Mouse (Mus musculus): Measurements from ENCODE around the gene Chn1.

The Chn1 gene

DNA sequence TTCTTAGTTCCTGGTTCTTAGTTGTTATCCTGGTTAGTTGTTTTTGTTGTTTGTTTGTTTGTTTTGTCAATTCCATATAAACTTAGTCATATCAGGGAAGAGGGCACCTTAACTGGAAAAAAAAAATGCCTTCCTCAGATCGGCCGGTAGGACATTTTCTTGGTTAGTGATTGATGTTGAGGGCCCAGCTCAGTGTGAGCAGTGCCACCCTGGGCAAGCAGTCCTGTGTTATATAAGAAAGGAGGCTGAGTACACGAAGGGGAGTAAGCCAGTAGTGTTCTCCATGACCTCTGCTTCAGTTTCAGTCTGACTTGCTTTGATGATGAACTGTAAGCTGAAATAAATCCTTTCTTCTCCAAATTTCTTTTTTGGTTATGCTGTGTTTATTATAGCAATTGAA is 138.8 kb downstream of the Chn1 start:
- no peak for DNase-seq (ENCODE audit: low read depth, low spot score)

GRCm38 (mm10) chr2:73631816-73632215 is 143.3 kb downstream of the Chn1 start:
- no peak for DNase-seq (ENCODE audit: low read depth, low spot score)

- DNase-seq (ENCODE audit: low read depth, low spot score), result no peak
Measured at GRCm38 (mm10) chr2:73618486-73619052, 156.6 kb downstream of the Chn1 start.

DNA sequence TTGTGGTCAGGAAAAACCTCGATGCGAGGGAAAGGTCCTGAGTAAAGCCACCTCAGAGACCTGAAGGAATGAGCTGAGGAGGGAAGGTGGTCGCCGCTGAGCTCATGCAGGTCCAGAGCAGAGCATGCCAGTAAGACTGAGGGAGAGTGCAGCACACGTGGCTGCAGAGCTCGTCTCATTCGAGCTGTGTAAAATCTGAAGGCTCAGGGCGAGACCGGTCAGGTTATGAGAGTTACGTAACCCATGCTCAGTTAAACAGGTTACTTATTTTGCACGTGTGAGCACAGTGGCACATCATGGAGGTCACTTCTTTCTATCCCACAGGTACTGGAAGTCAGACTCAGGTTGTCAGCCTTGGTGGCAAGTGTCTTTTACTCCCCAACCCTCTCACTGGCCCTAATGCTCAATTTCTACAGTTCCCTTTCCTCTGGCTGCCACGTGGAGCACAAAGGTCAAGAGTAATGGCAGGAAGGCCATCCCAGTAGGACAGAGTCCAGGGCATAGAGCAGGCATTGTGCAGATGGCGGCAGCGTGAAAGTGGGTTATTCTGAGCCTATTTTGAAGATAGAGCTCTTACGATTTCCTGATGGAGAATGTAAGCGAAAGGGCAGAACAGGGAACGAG is 158.6 kb downstream of the Chn1 start:
- DNase-seq (ENCODE audit: low read depth, low spot score), result no peak

GRCm38 (mm10) chr2:73615456-73615855 is 159.7 kb downstream of the Chn1 start:
- no peak for DNase-seq (ENCODE audit: low read depth, low spot score)

DNA sequence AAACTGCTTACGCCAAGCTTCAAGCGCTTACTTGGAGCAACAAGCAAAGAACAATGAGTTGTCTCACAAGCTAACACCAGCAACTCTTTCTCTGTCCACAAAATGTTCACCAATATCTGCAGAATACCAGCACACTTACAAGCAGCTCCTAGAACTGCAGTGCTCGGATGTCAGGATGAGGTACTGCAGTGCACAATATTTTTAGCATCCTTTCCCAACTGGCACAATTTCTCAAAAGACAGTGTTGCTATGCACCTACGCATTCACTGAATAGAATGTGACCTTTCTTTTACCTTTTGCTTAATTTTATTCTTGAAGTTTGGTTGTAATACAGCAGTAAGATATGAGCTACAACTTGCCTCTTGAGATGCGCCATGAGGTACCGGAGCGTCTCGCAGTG is 160.8 kb downstream of the Chn1 start:
- DNase-seq (ENCODE audit: low read depth, low spot score), result no peak

- DNase-seq (ENCODE audit: low read depth, low spot score), result no peak
Measured at GRCm38 (mm10) chr2:73612941-73613340, 162.2 kb downstream of the Chn1 start.

DNA sequence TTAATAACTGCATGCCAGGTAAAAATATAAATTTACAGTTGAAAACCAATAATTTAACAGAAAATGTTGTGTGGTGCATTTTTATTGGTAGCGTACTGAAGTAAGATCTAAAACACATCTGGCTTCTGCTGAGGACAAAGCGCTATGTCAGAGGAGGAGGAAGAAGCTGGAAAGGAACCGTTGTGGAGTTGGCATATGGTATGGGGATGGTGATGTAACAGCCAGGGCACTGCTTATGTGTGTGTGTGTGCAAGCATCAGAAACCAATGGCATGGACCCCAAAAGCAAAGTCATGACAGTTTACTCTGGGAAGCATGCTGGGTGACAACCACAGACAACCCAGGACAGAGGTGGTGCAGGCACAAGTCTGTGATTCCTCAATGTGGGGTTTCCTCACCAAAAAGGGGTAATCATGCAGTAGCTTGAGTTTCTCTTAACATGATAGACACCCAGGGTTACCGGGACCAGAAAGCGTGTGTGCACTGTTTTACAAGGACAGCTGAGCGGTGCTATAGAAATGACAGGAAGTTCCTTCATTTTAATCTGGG is 162.7 kb downstream of the Chn1 start:
- no peak for DNase-seq (ENCODE audit: low read depth, low spot score)

- no peak for DNase-seq (ENCODE audit: low read depth, low spot score)
Measured at GRCm38 (mm10) chr2:73611798-73612197, 163.3 kb downstream of the Chn1 start.

DNA sequence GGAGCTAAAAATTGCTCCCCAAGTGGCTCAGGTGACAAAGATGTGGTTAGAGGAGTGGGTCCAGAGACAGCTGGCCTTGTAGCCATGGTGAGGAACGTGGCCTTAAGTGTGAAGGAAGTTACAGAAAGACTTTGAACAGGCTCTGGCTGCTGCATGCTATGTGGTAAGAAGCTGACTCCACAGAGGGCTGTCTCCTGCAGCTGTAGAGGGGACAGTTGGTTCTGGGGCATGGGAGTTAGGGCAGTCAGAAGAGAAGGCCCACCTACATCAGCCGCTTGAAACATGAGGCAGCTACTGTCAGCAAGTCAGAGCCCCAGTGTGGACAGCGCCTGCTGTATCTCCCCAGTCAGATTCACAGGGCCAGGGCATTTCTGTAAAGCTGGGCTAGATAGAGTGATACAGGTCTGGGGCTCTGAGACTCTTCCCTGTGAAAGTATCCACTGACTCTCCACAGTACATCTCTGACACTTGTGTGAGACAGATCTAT is 165.4 kb downstream of the Chn1 start:
- DNase-seq (ENCODE audit: low read depth, low spot score), result no peak

DNA sequence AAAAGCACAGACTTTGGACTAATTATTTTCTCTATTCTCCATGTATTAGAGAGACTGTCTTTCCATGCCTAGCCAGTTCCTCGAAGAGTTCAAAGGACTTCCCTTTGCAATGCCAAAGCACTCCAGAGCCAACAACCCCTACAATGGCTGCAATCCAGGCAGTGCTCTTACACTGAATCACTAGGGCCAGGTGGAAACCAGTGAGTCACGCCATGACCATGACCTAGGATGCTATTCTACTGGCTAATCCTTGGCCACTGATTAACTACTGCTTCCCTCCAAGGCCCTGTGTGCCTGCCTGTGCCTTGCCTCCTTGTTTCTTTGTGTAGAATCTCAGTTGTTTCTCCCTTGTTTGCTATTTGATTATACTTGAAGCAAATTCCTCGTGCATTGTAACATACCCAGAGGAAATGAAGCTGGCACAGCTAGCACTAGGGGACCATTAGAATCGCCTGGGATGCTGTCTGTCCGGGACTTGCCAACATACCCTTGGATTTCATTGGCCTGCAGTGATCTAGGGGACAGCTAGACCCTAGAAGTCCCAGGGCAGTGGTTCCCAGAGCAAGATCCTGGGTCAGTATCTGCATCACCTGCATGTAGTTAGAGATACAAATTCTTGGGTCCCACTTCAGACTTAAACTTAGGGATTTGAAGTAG is 166.0 kb downstream of the Chn1 start:
- DNase-seq (ENCODE audit: low read depth, low spot score), result no peak

DNA sequence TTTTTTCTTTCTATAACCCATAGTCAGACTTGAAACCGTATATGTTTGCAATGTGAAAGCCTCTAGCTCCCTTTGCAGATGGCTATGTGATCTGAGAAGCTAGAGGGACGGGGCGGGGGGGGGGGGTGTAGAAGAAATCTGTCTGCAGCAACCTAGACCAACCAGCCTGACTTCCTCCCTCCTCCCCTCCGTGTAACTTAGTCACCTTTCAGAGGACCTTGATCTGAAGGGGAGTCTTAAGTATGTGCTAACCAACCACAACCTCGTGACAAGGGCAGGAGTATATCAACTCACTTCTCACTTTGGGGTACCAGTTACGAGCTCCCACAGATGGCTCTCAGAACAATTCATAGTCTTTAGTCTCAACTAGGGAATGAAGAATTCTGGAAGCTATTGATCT is 166.8 kb downstream of the Chn1 start:
- DNase-seq (ENCODE audit: low read depth, low spot score), result no peak

- no peak for DNase-seq (ENCODE audit: low read depth, low spot score)
Measured at GRCm38 (mm10) chr2:73607609-73608008, 167.5 kb downstream of the Chn1 start.

DNA sequence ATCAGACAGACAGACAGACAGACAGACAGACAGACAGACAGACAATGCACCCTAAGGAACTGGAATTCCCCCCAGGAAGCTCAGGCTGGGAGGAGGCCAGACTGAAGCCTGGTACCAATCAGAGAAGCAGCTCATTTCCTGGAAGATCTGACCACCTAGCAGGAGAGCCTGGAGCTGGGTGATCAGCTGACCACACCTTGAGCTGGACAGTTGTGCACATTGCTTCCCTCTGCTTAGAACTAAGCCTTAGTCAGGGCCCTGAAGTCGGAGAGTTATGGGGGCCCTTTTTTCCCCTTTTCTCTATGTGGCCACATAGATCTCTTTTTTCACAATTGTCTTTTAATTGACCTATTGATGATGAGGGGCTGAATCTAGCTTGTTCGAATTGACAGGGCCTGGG is 168.0 kb downstream of the Chn1 start:
- no peak for DNase-seq (ENCODE audit: low read depth, low spot score)

DNA sequence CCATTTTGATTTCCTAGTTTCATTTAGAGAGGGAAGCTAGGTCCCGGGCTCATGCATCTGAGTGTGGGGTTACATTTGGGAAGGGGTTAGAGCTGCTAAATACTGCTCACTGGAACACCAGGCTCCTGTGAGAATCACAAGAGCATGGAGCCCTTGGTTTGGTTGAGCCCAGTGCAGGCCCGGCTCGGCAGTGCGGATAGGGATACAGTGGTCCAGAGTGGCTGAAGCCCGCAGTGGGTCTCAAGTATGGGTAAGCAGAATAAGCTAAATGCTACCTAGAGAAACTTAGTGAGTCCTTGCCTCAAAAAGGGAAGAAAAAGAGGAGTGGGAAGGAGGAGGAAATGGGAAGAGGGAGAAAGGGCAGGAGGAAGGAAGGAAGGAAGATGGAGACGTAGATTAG is 168.5 kb downstream of the Chn1 start:
- DNase-seq (ENCODE audit: low read depth, low spot score), result no peak

DNA sequence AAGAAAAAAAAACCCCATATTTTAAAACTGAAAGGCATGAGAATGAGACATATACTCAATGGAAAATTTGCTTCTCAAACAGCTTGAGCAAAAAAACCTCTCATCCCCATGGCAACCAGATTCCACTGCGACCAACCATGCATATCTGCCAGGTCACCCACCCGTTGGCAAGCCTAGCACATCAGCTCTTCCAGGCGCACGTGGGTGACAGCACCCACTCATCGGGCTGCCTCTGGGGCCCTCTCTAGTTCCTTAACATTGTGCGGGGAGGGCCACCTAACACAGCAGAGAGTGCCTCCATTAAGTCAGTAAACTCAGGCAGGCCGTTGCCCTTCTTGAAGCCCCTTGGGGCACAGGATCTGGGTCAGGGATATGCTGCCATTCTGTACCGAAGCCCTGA is 170.1 kb downstream of the Chn1 start:
- no peak for DNase-seq (ENCODE audit: low read depth, low spot score)

- DNase-seq (ENCODE audit: low read depth, low spot score), result no peak
Measured at GRCm38 (mm10) chr2:73604579-73604978, 170.6 kb downstream of the Chn1 start.

- DNase-seq (ENCODE audit: low read depth, low spot score), result no peak
Measured at GRCm38 (mm10) chr2:73600650-73601049, 174.5 kb downstream of the Chn1 start.

DNA sequence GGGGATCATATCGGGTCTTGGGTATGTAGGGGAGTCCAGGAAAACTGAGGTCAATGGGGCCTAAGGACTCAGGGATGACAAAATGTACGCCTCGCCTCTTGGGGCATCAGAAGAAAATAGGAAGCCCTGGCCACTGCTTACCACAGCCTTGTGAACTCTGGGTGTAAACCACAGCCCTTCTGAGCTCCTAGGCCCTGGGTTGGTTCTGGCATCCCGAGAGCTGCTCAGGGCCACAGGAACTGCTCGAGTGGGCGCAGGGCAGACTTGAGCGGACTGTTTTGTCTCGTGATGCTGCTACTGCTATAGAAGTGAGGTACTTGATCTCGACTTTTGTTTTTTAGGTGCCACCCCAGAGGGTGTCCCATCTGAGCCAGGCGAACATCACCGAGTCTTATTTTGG is 177.4 kb downstream of the Chn1 start:
- no peak for DNase-seq (ENCODE audit: low read depth, low spot score)

- no peak for DNase-seq (ENCODE audit: low read depth, low spot score)
Measured at GRCm38 (mm10) chr2:73596786-73597185, 178.4 kb downstream of the Chn1 start.

DNA sequence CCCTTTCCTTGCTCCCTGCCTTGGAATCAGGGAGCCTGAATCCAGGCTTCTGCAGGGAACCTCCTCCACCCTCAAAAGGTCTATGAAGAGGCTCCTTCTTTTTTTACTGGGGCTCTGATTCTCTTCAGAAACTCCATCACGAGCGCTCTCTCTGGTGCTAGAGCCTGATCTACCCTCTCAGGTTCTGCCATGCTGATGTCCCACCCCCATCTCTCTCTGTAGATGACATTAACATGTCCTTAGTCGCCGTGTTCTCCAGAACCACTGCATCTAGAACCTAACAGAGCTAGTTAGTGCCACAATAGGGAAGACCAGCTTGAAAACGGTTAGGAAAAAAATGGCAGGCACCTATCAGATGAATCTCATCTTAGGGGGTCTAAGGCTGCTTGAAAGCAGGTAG is 178.8 kb downstream of the Chn1 start:
- no peak for DNase-seq (ENCODE audit: low read depth, low spot score)

GRCm38 (mm10) chr2:73593101-73593439 is 182.1 kb downstream of the Chn1 start:
- no peak for DNase-seq (ENCODE audit: low read depth, low spot score)
